Mouse (Mus musculus) midbrain, embryonic 15.5 days (tissue): Measurements from ENCODE around the gene Mterf4. TPM values are rescaled to one million over a fixed set of nuclear protein-coding genes. Genes with fewer than 3 reads are reported as not detected.

ENCODE experiments used
- ATAC-seq: fragments of 200-750 bp; cut with Nextera tagmentation; replicated peaks from 2 replicates; pipeline ENCODE4 v1.8.0; 2017; ENCODE audit warnings: moderate TSS enrichment
- H3K27ac ChIP-seq: fragments of 300-500 bp; sonication (generic); 2 replicates; pipeline ENCODE4 v1.5.1; 2015; ENCODE audit warnings: mild to moderate bottlenecking, inconsistent platforms
- H3K27me3 ChIP-seq: fragments of 300-500 bp; sonication (generic); replicated peaks from 2 replicates; pipeline ENCODE4 v1.6.1; 2015; ENCODE audit warnings: inconsistent platforms
- H3K36me3 ChIP-seq: fragments of 300-500 bp; sonication (generic); replicated peaks from 2 replicates; pipeline ENCODE4 v1.6.1; 2015; ENCODE audit warnings: inconsistent platforms
- H3K4me1 ChIP-seq: fragments of 300-500 bp; sonication (generic); 2 replicates; pipeline ENCODE4 v1.6.1; 2015; ENCODE audit warnings: inconsistent platforms
- H3K4me2 ChIP-seq: fragments of 300-500 bp; sonication (generic); 2 replicates; pipeline ENCODE4 v1.6.1; 2015; ENCODE audit warnings: inconsistent platforms, mild to moderate bottlenecking, moderate library complexity
- H3K4me3 ChIP-seq: fragments of 300-500 bp; sonication (generic); 2 replicates; pipeline ENCODE4 v1.5.1; 2015; ENCODE audit warnings: mild to moderate bottlenecking, inconsistent platforms
- H3K9ac ChIP-seq: fragments of 300-500 bp; sonication (generic); 2 replicates; pipeline ENCODE4 v1.6.1; 2015; ENCODE audit warnings: mild to moderate bottlenecking, inconsistent platforms
- H3K9me3 ChIP-seq: fragments of 300-500 bp; sonication (generic); 2 replicates; pipeline ENCODE4 v1.6.1; 2016; ENCODE audit warnings: inconsistent platforms
- WGBS: fragments of 180-500 bp; shearing (Covaris S2); methylation state at CpG from one replicate; pipeline ENCODE4 v1.1.7; 2015; ENCODE audit warnings: mixed read lengths; 5-methylcytosine and 5-hydroxymethylcytosine counted together
- polyA plus RNA-seq: library from polyadenylated mRNA; unstranded; fragments of >200 nt; fragmentation: Nextera tagmentation; extraction: Ambion mirVana; gene quantifications from 2 replicates; pipeline ENCODE4 v1.2.1, GENCODE M21; 2015

The Mterf4 gene
- polyA plus RNA-seq, 1 experiment from 2014 or later = 38.2 TPM

- Histone ChIP-seq H3K4me1 (no peaks in the 10 kb centered on the region), H3K27ac (no peak overlapping the region), H3K4me2 (no peak overlapping the region), H3K9ac (no peak overlapping the region), H3K27me3 (no peaks in the 10 kb centered on the region), H3K36me3 (peaks cover 3% of the 10 kb centered on the region; the same call in 1 of the 2 replicates), H3K9me3 (no peaks in the 10 kb centered on the region), H3K4me3 (no peak overlapping the region)
- 86% methylated on average over 8 of the region's 8 CpGs for WGBS
- ATAC-seq = no peak
These were observed 13.7 kb downstream of the Mterf4 start for GRCm38 (mm10) chr1:93292006-93292405.

DNA sequence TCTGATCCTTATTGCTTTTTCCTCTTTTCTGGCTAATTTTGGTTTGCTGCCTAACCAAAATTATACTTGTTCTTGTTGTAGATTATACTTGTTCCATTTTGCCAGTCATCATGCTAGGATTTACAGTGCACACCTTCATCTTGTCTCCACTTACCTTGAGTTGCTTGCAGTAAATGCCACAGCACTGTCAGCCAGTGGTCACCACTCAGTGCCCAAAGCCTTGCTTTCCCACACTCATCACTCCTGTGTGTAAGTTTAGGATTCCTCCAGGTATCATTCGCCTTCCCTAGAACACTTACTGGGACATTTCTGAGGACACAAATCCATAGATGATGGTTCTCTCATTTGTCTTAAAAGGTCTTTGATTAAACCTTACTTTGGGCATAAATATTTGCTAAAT is 14.1 kb downstream of the Mterf4 start:
- no peak overlapping the region for H3K27ac ChIP-seq
- H3K27me3 ChIP-seq = no peaks in the 10 kb centered on the region
- no peak overlapping the region for H3K4me3 ChIP-seq
- no peak overlapping the region for H3K9ac ChIP-seq
- peaks cover 3% of the 10 kb centered on the region; the same call in 1 of the 2 replicates for H3K36me3 ChIP-seq
- H3K9me3 ChIP-seq = no peaks in the 10 kb centered on the region
- ATAC-seq = no peak
- H3K4me1 ChIP-seq = no peaks in the 10 kb centered on the region
- 94% methylated on average over 1 of the region's 1 CpGs for WGBS
- no peak overlapping the region for H3K4me2 ChIP-seq

DNA sequence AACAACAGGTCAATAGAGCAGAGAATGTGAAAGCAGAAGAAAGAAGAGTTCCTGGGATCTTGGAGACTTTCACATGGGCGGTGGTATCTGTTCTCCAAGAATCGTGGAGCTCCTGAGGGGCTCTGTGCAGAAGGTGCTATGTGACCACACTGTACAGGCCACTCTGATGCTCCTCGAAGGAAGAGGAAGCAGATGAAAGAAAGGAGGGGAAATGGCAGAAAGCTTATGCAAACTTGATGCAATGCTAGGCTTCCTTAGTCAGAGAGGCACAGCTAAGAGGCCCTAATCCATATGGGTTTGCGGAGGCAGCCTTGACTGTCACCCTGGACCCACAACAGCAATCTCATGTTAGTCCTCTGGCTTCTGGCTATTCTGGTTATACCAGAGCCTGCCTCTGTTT is 14.8 kb downstream of the Mterf4 start:
- no peak overlapping the region for H3K4me3 ChIP-seq
- no peak for ATAC-seq

DNA sequence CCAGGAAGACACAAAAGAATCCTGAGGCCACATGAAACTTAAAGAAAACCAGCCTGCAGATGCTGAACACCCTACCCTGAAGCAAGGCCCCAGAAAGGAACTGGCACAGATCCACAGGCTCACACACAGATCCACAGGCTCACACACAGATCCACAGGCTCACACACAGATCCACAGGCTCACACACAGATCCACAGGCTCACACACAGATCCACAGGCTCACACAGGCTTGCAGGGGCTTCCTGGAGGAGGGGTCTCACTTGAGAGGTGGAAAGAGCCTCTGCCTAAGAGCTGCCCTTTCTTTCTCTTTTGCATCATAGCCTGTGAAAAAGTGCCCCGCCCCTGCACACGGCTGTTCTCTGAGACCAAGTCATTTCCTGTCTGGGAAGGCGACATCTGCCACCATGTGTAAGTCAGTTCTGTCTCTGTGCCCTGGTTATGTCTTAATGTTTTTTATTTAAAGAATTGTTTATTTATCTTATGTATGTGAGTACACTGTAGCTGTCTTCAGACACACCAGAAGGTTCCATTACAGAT is 16.0 kb downstream of the Mterf4 start:
- Histone ChIP-seq H3K4me1 (no peaks in the 10 kb centered on the region), H3K9ac (no peak overlapping the region), H3K9me3 (no peaks in the 10 kb centered on the region), H3K27ac (no peak overlapping the region), H3K27me3 (no peaks in the 10 kb centered on the region), H3K4me3 (no peak overlapping the region), H3K4me2 (no peak overlapping the region), H3K36me3 (no peaks in the 10 kb centered on the region)
- WGBS = 71% methylated on average over 3 of the region's 3 CpGs
- ATAC-seq = no peak

More for the DNA sequence above, 14.8 kb downstream of the Mterf4 start:
- Histone ChIP-seq H3K36me3 (no peaks in the 10 kb centered on the region), H3K9ac (no peak overlapping the region), H3K27me3 (no peaks in the 10 kb centered on the region), H3K4me1 (no peaks in the 10 kb centered on the region), H3K27ac (no peak overlapping the region), H3K4me2 (no peak overlapping the region), H3K9me3 (no peaks in the 10 kb centered on the region)
- 86% methylated on average over 4 of the region's 4 CpGs for WGBS

DNA sequence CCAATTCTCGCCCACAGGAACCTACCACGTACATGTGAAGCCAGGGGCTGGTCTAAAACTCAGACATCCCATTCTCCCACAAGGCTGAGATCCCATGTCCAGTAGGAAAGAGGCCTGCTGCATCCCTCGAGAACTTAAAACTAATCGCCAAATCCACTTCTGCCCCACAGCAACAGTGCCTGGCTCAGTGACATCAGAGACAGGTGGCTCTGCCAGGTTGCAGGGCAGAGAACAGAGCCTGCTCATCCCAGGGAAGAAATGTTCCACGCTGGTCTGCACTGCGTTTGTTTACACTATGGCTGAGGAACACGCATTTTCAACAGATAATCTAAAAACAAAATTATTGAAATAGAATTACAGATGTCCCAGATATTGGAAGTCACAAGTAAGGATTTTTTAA is 28.7 kb downstream of the Mterf4 start:
- Histone ChIP-seq H3K9ac (no peak overlapping the region), H3K4me1 (peaks cover 4% of the 10 kb centered on the region; the same call in 1 of the 2 replicates), H3K27ac (no peak overlapping the region), H3K4me3 (no peak overlapping the region), H3K4me2 (no peak overlapping the region), H3K36me3 (no peaks in the 10 kb centered on the region), H3K27me3 (no peaks in the 10 kb centered on the region), H3K9me3 (no peaks in the 10 kb centered on the region)
- no peak for ATAC-seq
- WGBS = 84% methylated on average over 7 of the region's 7 CpGs

GRCm38 (mm10) chr1:93275561-93275960 is 30.2 kb downstream of the Mterf4 start:
- Histone ChIP-seq H3K27ac (no peak overlapping the region), H3K9me3 (no peaks in the 10 kb centered on the region), H3K4me1 (peaks cover 4% of the 10 kb centered on the region; the same call in 1 of the 2 replicates), H3K36me3 (no peaks in the 10 kb centered on the region), H3K4me2 (no peak overlapping the region), H3K4me3 (no peak overlapping the region), H3K9ac (no peak overlapping the region), H3K27me3 (no peaks in the 10 kb centered on the region)
- no peak for ATAC-seq
- 81% methylated on average over 6 of the region's 6 CpGs for WGBS

DNA sequence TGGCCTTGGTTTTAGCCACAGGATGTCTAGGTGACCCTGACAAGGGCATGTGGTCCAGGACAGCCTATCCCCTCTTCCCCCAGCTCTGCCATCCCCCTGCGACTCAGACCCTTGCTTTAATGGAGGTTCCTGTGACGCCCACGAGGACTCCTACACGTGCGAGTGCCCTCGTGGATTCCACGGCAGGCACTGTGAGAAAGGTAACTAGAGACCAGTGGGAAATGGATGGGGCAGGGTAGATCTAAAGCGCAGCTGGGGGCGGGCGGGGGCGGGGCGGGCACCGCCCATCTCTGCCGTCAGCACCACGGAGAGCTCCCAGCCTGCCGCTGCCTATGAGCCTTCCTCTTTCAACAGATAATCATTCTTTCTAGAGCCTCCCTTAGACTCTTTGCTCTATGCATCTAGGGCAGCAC is 33.3 kb downstream of the Mterf4 start:
- Histone ChIP-seq H3K27me3 (no peaks in the 10 kb centered on the region), H3K4me1 (peaks cover 4% of the 10 kb centered on the region; the same call in 1 of the 2 replicates), H3K9ac (no peak overlapping the region), H3K4me2 (peak overlapping the region; percentile 45), H3K27ac (no peak overlapping the region), H3K36me3 (no peaks in the 10 kb centered on the region), H3K9me3 (no peaks in the 10 kb centered on the region), H3K4me3 (peak overlapping the region; percentile 25)
- ATAC-seq = peak; percentile 65; the same call in 1 of the 2 replicates
- 4% methylated on average over 16 of the region's 16 CpGs for WGBS

- WGBS = 83% methylated on average over 5 of the region's 6 CpGs
- H3K9me3 ChIP-seq = no peaks in the 10 kb centered on the region
- peaks cover 4% of the 10 kb centered on the region; the same call in 1 of the 2 replicates for H3K4me1 ChIP-seq
- no peaks in the 10 kb centered on the region for H3K36me3 ChIP-seq
- no peak for ATAC-seq
- no peak overlapping the region for H3K27ac ChIP-seq
- H3K9ac ChIP-seq = no peak overlapping the region
- no peaks in the 10 kb centered on the region for H3K27me3 ChIP-seq
- no peak overlapping the region for H3K4me3 ChIP-seq
- no peak overlapping the region for H3K4me2 ChIP-seq
These were observed 34.0 kb downstream of the Mterf4 start for GRCm38 (mm10) chr1:93271751-93272150.

- Histone ChIP-seq H3K4me3 (no peak overlapping the region), H3K9ac (no peak overlapping the region), H3K9me3 (no peaks in the 10 kb centered on the region), H3K36me3 (no peaks in the 10 kb centered on the region), H3K27ac (no peak overlapping the region), H3K4me2 (no peak overlapping the region), H3K4me1 (peaks cover 4% of the 10 kb centered on the region; the same call in 1 of the 2 replicates), H3K27me3 (no peaks in the 10 kb centered on the region)
- 69% methylated on average over 3 of the region's 3 CpGs for WGBS
- no peak for ATAC-seq
These were observed 35.0 kb downstream of the Mterf4 start for GRCm38 (mm10) chr1:93270516-93271240.

DNA sequence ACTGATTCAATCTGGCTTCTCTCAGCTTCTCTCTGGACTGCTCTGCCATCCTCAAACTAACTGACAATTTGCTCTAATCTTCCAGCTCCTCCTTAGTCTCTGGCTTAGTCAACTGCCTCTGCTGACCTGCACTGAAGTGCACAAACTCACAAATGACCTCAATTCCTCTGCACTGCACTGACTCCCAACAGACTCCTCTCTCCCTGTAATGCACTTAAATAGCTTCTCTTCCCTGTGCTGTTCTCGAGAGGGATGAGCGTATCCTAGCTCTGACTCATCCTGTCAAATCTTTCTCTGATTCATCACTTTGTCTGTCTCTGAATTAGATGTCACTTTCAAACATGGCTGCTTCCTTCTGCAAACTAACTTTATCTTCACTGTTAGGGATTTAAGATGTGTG is 37.5 kb downstream of the Mterf4 start:
- Histone ChIP-seq H3K4me1 (peaks cover 4% of the 10 kb centered on the region; the same call in 1 of the 2 replicates), H3K9me3 (no peaks in the 10 kb centered on the region), H3K4me2 (no peak overlapping the region), H3K4me3 (no peak overlapping the region), H3K36me3 (no peaks in the 10 kb centered on the region), H3K27ac (no peak overlapping the region), H3K27me3 (no peaks in the 10 kb centered on the region), H3K9ac (no peak overlapping the region)
- no peak for ATAC-seq
- WGBS = 85% methylated on average over 2 of the region's 2 CpGs

- Histone ChIP-seq H3K27me3 (no peaks in the 10 kb centered on the region), H3K4me2 (no peak overlapping the region), H3K4me1 (no peaks in the 10 kb centered on the region), H3K36me3 (no peaks in the 10 kb centered on the region), H3K27ac (no peak overlapping the region), H3K9ac (no peak overlapping the region), H3K4me3 (no peak overlapping the region), H3K9me3 (no peaks in the 10 kb centered on the region)
- WGBS = 66% methylated on average over 3 of the region's 3 CpGs
- ATAC-seq = no peak
These were observed 38.5 kb downstream of the Mterf4 start for GRCm38 (mm10) chr1:93267207-93267606.

DNA sequence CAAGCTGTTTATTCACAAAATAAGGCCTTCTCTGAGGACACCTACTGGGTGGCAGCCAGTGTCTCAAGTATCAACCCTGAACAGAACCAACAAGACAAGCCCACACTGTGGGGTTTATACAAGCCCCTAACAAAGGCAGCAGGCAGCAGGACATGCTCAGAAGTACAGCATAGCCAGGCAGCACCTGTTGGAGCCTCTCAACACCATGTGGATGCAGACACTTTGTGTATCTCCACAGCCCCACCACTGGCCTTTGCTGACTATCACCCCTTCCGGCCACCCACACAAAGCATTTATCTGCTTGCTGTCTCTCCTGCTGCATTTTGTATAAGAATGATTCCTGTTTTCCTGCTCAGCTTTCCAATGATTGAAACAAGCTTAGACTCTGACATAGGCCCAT is 48.2 kb downstream of the Mterf4 start:
- Histone ChIP-seq H3K9me3 (no peaks in the 10 kb centered on the region), H3K4me2 (no peak overlapping the region), H3K4me3 (no peak overlapping the region), H3K27me3 (no peaks in the 10 kb centered on the region), H3K4me1 (no peaks in the 10 kb centered on the region), H3K9ac (no peak overlapping the region), H3K36me3 (no peaks in the 10 kb centered on the region), H3K27ac (no peak overlapping the region)
- no peak for ATAC-seq
- 88% methylated on average over 1 of the region's 1 CpGs for WGBS

- H3K9me3 ChIP-seq = no peaks in the 10 kb centered on the region
- no peak for ATAC-seq
- no peaks in the 10 kb centered on the region for H3K4me1 ChIP-seq
- H3K27ac ChIP-seq = no peak overlapping the region
- H3K27me3 ChIP-seq = no peaks in the 10 kb centered on the region
- no peak overlapping the region for H3K4me2 ChIP-seq
- no peaks in the 10 kb centered on the region for H3K36me3 ChIP-seq
- no peak overlapping the region for H3K9ac ChIP-seq
- no peak overlapping the region for H3K4me3 ChIP-seq
- 93% methylated on average over 7 of the region's 7 CpGs for WGBS
These were observed 50.0 kb downstream of the Mterf4 start for GRCm38 (mm10) chr1:93255761-93256160.
